Mouse (Mus musculus) hindbrain, embryonic 12.5 days (tissue): ENCODE results near the gene Tnfrsf1b. TPM values are rescaled to one million over a fixed set of nuclear protein-coding genes. Genes with fewer than 3 reads are reported as not detected.

Source experiments
- ATAC-seq: fragments of 200-750 bp; cut with Nextera tagmentation; 2 replicates; pipeline ENCODE4 v1.8.0; 2017; ENCODE audit warnings: moderate TSS enrichment; ENCODE audit not compliant: low FRiP score
- H3K27ac ChIP-seq: fragments of 300-500 bp; sonication (generic); 2 replicates; pipeline ENCODE4 v1.5.1; 2016; ENCODE audit warnings: mild to moderate bottlenecking
- H3K27me3 ChIP-seq: fragments of 300-500 bp; sonication (generic); 2 replicates; pipeline ENCODE4 v1.6.1; 2016; ENCODE audit warnings: mild to moderate bottlenecking
- H3K36me3 ChIP-seq: fragments of 300-500 bp; sonication (generic); 2 replicates; pipeline ENCODE4 v1.6.1; 2016; ENCODE audit warnings: mild to moderate bottlenecking
- H3K4me1 ChIP-seq: fragments of 300-500 bp; sonication (generic); 2 replicates; pipeline ENCODE4 v1.6.1; 2016
- H3K4me2 ChIP-seq: fragments of 300-500 bp; sonication (generic); replicated peaks from 2 replicates; pipeline ENCODE4 v1.6.1; 2016; ENCODE audit warnings: mild to moderate bottlenecking
- H3K4me3 ChIP-seq: fragments of 300-500 bp; sonication (generic); 2 replicates; pipeline ENCODE4 v1.5.1; 2016; ENCODE audit warnings: mild to moderate bottlenecking
- H3K9ac ChIP-seq: fragments of 300-500 bp; sonication (generic); 2 replicates; pipeline ENCODE4 v1.6.1; 2016; ENCODE audit warnings: mild to moderate bottlenecking, moderate library complexity
- H3K9me3 ChIP-seq: fragments of 300-500 bp; sonication (generic); replicated peaks from 2 replicates; pipeline ENCODE4 v1.6.1; 2016; ENCODE audit warnings: mild to moderate bottlenecking
- WGBS: fragments of 180-500 bp; shearing (Covaris S2); methylation state at CpG from one replicate; pipeline ENCODE4 v1.1.7; 2016; 5-methylcytosine and 5-hydroxymethylcytosine counted together
- polyA plus RNA-seq: library from polyadenylated mRNA; unstranded; fragments of >200 nt; fragmentation: Nextera tagmentation; extraction: Ambion mirVana; gene quantifications from 2 replicates; pipeline ENCODE4 v1.2.1, GENCODE M21; 2016

Tnfrsf1b gene
- polyA plus RNA-seq, 1 experiment from 2014 or later, result 2.6 TPM

- Histone ChIP-seq H3K4me1 (peaks cover 5% of the 10 kb centered on the region), H3K36me3 (no peaks in the 10 kb centered on the region), H3K9me3 (no peaks in the 10 kb centered on the region), H3K9ac (no peak overlapping the region), H3K4me3 (no peak overlapping the region), H3K27ac (no peak overlapping the region), H3K27me3 (peaks cover 12% of the 10 kb centered on the region), H3K4me2 (no peak overlapping the region)
- 98% methylated on average over 4 of the region's 4 CpGs for WGBS
- ATAC-seq, result no peak
These were observed 4.9 kb upstream of the Tnfrsf1b start for GRCm38 (mm10) chr4:145251546-145251945.

GRCm38 (mm10) chr4:145250002-145250401 lies 3.3 kb upstream of the Tnfrsf1b start:
- H3K27ac ChIP-seq, result no peak overlapping the region
- no peak for ATAC-seq

GRCm38 (mm10) chr4:145247556-145247955 lies 886 bp upstream of the Tnfrsf1b start:
- H3K4me1 ChIP-seq, result peaks cover 8% of the 10 kb centered on the region
- 74% methylated on average over 2 of the region's 2 CpGs for WGBS
- H3K9me3 ChIP-seq, result no peaks in the 10 kb centered on the region
- no peak overlapping the region for H3K4me2 ChIP-seq
- ATAC-seq, result no peak
- H3K27me3 ChIP-seq, result peaks cover 34% of the 10 kb centered on the region
- H3K4me3 ChIP-seq, result no peak overlapping the region
- H3K27ac ChIP-seq, result no peak overlapping the region
- H3K36me3 ChIP-seq, result no peaks in the 10 kb centered on the region
- no peak overlapping the region for H3K9ac ChIP-seq

More at GRCm38 (mm10) chr4:145250002-145250401, 3.3 kb upstream of the Tnfrsf1b start:
- Histone ChIP-seq H3K9ac (no peak overlapping the region), H3K9me3 (no peaks in the 10 kb centered on the region), H3K36me3 (no peaks in the 10 kb centered on the region), H3K27me3 (peaks cover 26% of the 10 kb centered on the region), H3K4me3 (no peak overlapping the region), H3K4me1 (peaks cover 8% of the 10 kb centered on the region), H3K4me2 (no peak overlapping the region)
- WGBS, result 83% methylated on average over 4 of the region's 4 CpGs

GRCm38 (mm10) chr4:145245581-145245980 lies 1.1 kb downstream of the Tnfrsf1b start:
- Histone ChIP-seq H3K4me2 (peak overlapping the region; percentile 68), H3K9ac (no peak overlapping the region), H3K9me3 (no peaks in the 10 kb centered on the region), H3K27me3 (peaks cover 34% of the 10 kb centered on the region), H3K4me1 (peaks cover 8% of the 10 kb centered on the region), H3K4me3 (peak overlapping the region; percentile 41; the same call in 1 of the 2 replicates), H3K27ac (no peak overlapping the region), H3K36me3 (no peaks in the 10 kb centered on the region)
- WGBS, result 88% methylated on average over 3 of the region's 3 CpGs
- no peak for ATAC-seq

- 93% methylated on average over 2 of the region's 2 CpGs for WGBS
- Histone ChIP-seq H3K4me2 (no peak overlapping the region), H3K4me3 (no peak overlapping the region), H3K9ac (no peak overlapping the region), H3K4me1 (peaks cover 8% of the 10 kb centered on the region), H3K27ac (no peak overlapping the region), H3K9me3 (no peaks in the 10 kb centered on the region), H3K36me3 (no peaks in the 10 kb centered on the region), H3K27me3 (peaks cover 34% of the 10 kb centered on the region)
- no peak for ATAC-seq
These were observed 2.0 kb downstream of the Tnfrsf1b start for GRCm38 (mm10) chr4:145244676-145245075.

GRCm38 (mm10) chr4:145242719-145243350 lies 3.8 kb downstream of the Tnfrsf1b start:
- Histone ChIP-seq H3K9ac (no peak overlapping the region), H3K4me3 (no peak overlapping the region), H3K27ac (no peak overlapping the region), H3K9me3 (no peaks in the 10 kb centered on the region), H3K4me1 (peaks cover 8% of the 10 kb centered on the region), H3K4me2 (no peak overlapping the region), H3K36me3 (no peaks in the 10 kb centered on the region), H3K27me3 (peaks cover 34% of the 10 kb centered on the region)
- 87% methylated on average over 1 of the region's 1 CpGs for WGBS
- ATAC-seq, result no peak

- H3K9ac ChIP-seq, result no peak overlapping the region
- H3K4me1 ChIP-seq, result no peaks in the 10 kb centered on the region
- peaks cover 16% of the 10 kb centered on the region for H3K27me3 ChIP-seq
- H3K4me3 ChIP-seq, result no peak overlapping the region
- no peak for ATAC-seq
- H3K36me3 ChIP-seq, result no peaks in the 10 kb centered on the region
- no peaks in the 10 kb centered on the region for H3K9me3 ChIP-seq
- H3K4me2 ChIP-seq, result no peak overlapping the region
- WGBS, result 83% methylated on average over 4 of the region's 4 CpGs
- H3K27ac ChIP-seq, result no peak overlapping the region
These were observed 5.9 kb downstream of the Tnfrsf1b start for GRCm38 (mm10) chr4:145240723-145241231.

GRCm38 (mm10) chr4:145239049-145239830 lies 7.4 kb downstream of the Tnfrsf1b start:
- ATAC-seq, result no peak
- no peaks in the 10 kb centered on the region for H3K4me1 ChIP-seq
- 47% methylated on average over 4 of the region's 4 CpGs for WGBS

GRCm38 (mm10) chr4:145236027-145236426 lies 10.6 kb downstream of the Tnfrsf1b start:
- no peak overlapping the region for H3K4me3 ChIP-seq
- ATAC-seq, result no peak
- H3K4me2 ChIP-seq, result no peak overlapping the region
- H3K9ac ChIP-seq, result no peak overlapping the region
- no peaks in the 10 kb centered on the region for H3K27me3 ChIP-seq
- H3K4me1 ChIP-seq, result no peaks in the 10 kb centered on the region
- H3K9me3 ChIP-seq, result no peaks in the 10 kb centered on the region
- WGBS, result 91% methylated on average over 7 of the region's 7 CpGs
- H3K27ac ChIP-seq, result no peak overlapping the region
- H3K36me3 ChIP-seq, result no peaks in the 10 kb centered on the region

More at GRCm38 (mm10) chr4:145239049-145239830, 7.4 kb downstream of the Tnfrsf1b start:
- H3K36me3 ChIP-seq, result no peaks in the 10 kb centered on the region
- no peak overlapping the region for H3K9ac ChIP-seq
- H3K27me3 ChIP-seq, result 0 out of 2 replicates have a peak, but pooled peaks cover under 1% of the 10 kb centered on the region
- no peak overlapping the region for H3K27ac ChIP-seq
- H3K4me2 ChIP-seq, result no peak overlapping the region
- H3K4me3 ChIP-seq, result no peak overlapping the region
- no peaks in the 10 kb centered on the region for H3K9me3 ChIP-seq

- H3K9me3 ChIP-seq, result no peaks in the 10 kb centered on the region
- no peak for ATAC-seq
- no peaks in the 10 kb centered on the region for H3K36me3 ChIP-seq
- H3K9ac ChIP-seq, result no peak overlapping the region
- H3K4me3 ChIP-seq, result no peak overlapping the region
- no peaks in the 10 kb centered on the region for H3K27me3 ChIP-seq
- no peaks in the 10 kb centered on the region for H3K4me1 ChIP-seq
- WGBS, result 31% methylated on average over 3 of the region's 3 CpGs
- no peak overlapping the region for H3K4me2 ChIP-seq
- H3K27ac ChIP-seq, result no peak overlapping the region
These were observed 13.0 kb downstream of the Tnfrsf1b start for GRCm38 (mm10) chr4:145233487-145234228.

GRCm38 (mm10) chr4:145231732-145232131 lies 14.9 kb downstream of the Tnfrsf1b start:
- Histone ChIP-seq H3K36me3 (no peaks in the 10 kb centered on the region), H3K9me3 (no peaks in the 10 kb centered on the region), H3K27ac (no peak overlapping the region), H3K4me1 (no peaks in the 10 kb centered on the region), H3K4me2 (no peak overlapping the region), H3K4me3 (no peak overlapping the region), H3K9ac (no peak overlapping the region), H3K27me3 (no peaks in the 10 kb centered on the region)
- 92% methylated on average over 5 of the region's 5 CpGs for WGBS
- no peak for ATAC-seq

- ATAC-seq, result no peak
- WGBS, result 92% methylated on average over 2 of the region's 2 CpGs
- H3K4me3 ChIP-seq, result no peak overlapping the region
- H3K36me3 ChIP-seq, result no peaks in the 10 kb centered on the region
- no peaks in the 10 kb centered on the region for H3K27me3 ChIP-seq
- H3K9ac ChIP-seq, result no peak overlapping the region
- no peaks in the 10 kb centered on the region for H3K9me3 ChIP-seq
- no peak overlapping the region for H3K4me2 ChIP-seq
- no peak overlapping the region for H3K27ac ChIP-seq
- no peaks in the 10 kb centered on the region for H3K4me1 ChIP-seq
These were observed 16.0 kb downstream of the Tnfrsf1b start for GRCm38 (mm10) chr4:145230647-145231046.
